Mouse (Mus musculus): ENCODE measurements around the gene Ryr2. TPM values are rescaled to one million over a fixed set of nuclear protein-coding genes. Genes with fewer than 3 reads are reported as not detected.
A peak's percentile ranks its signal among the peaks of the same experiment; 100 is the strongest.
"Not testable (repeated sequence)": the region's sequence is repeated elsewhere in the genome, so short reads cannot be mapped to it uniquely, and the experiment has no call there.

Gene Ryr2
- total RNA-seq, 2 experiments from 2014 or later: 7.9 to 13.5 TPM

DNA sequence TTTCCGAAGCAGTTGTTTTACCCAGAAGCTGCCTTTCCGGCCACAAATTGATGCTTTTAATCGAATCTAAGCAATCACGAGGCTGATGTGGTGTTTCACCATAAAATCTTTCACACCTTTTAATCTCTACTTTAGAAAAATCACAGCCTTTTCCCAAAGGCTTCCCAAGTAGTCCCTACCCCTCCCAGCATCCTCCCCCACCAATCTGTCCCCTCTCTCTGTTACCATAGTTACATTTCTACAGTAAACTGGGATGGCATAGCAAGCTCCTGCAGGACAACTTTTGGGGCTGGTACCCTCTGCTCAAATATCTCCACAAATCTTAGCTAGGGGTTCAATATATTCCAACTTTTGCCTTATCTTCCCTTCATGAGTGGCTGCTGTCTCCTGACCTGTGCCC is 342.8 kb downstream of the Ryr2 start:
- DNase-seq: no peak

DNA sequence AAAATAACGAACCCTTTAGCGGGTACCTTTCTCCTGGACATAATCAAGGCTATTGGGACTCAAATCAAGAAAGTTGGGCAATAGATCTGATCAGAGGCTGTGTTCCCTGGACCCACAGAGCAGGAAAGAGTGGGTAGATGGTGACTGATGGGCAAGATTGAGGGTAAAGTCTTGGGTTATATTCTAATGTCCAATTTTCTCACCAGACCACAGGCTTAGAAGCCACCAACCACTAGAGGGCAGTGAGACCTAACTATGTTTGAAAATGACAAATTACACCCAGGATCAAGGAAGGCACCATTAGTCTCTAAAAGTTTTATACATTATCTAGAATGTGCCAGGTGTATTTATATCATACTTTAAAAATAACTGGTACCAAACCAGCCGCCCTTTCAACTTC is 343.6 kb downstream of the Ryr2 start:
- DNase-seq: peak; percentile 54

- DNase-seq: no peak
These were observed 348.9 kb downstream of the Ryr2 start for GRCm38 (mm10) chr13:11757894-11758293.

GRCm38 (mm10) chr13:11745479-11745878 is 361.3 kb downstream of the Ryr2 start:
- no peak for DNase-seq

DNA sequence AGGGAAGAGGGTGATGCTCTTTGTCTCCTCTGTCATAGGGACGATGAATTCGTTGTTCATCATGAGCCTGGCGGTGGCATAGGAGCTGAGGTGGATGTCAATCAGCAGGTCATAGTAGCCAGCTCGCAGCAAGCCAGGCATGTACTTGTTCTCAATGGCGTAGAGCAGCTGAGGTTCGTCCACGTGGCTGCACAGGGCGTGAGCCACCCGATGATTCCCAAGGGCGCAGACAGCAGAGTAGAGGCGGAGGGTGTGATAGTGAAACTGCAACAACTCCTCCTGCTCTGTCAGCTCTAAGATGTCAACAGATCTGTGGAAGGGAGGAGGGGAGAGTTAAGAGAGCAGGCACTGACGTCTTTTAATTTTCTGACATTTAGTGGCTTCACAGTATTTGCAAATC is 368.5 kb downstream of the Ryr2 start:
- DNase-seq: no peak

GRCm38 (mm10) chr13:11716216-11716615 is 390.5 kb downstream of the Ryr2 start:
- DNase-seq: no peak

DNA sequence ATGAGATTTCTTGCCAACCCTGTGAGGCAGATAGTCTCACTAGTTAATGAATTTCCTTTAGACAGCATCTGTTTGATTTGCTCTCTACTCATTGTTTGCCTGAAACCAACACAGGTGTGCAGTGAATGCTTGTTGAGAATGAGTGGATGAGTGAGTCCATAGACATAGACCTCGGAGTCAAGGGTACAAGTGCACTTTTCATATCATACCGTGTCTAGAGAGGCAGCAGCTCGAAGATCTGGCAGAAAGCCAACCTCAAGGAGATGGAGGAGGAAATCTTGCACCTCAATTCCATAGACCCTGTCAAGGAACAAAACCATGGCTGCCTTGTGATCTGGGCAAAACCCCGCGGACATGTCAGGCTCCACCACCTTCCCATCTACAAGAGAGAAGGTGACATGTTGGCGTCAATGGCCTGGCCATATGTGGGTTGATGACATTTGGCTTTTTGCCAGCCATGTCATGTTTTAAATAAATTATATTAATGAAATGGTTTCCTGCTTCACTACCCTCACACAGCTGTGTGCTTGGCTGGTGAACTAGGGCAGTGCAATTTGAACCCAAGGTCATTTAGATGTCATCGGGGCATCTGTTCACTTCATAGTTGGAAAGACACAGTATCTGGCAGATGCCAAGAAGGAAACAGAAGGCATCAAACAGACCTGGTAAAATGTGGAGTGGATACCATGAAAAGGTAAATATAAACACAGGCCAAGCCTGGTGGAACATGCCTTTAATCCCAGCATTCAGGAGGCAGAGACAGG is 396.9 kb downstream of the Ryr2 start:
- DNase-seq: no peak

DNA sequence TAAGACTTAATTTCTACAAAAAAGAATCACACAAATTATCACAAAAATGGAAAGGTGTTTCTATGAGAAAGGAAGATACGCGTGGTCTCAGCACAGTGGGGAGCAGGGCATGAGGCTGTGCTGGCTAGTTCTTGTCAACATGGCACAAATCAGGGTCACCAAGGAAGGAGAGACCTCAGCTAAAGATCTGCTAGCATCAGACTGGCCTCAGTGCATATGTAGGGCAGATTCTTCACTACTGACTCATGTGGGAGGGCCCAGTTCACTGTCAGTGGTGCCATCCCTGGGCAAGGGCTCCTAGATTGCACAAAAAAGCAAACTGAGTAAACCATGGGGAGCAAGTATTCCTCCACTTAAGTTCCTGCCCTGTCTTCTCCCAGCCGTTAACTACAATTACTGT is 405.0 kb downstream of the Ryr2 start:
- DNase-seq: no peak

- DNase-seq: no peak
These were observed 410.2 kb downstream of the Ryr2 start for GRCm38 (mm10) chr13:11696496-11696895.

DNA sequence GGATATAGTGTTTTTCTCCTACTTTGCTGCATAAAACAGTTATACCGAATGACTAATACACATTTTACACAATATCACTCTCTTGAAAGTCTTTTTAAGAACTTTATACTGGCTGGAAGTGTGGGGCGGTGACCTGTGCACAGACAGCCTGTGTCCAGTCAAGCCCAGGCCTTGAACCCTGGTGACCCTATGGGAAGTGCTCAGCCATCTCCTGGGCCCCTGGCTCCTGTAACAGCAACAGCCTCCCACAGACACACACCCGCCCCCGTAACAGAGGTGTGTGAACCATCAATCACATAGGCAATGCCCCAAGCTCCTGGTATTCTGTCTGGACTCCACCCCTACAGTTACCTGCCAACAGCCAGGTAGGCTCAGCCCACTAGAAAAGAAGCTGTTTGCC is 424.9 kb downstream of the Ryr2 start:
- no peak for DNase-seq

GRCm38 (mm10) chr13:11662815-11663214 is 443.9 kb downstream of the Ryr2 start:
- DNase-seq: no peak

GRCm38 (mm10) chr13:11644846-11645245 is 461.9 kb downstream of the Ryr2 start:
- DNase-seq: no peak

- DNase-seq: no peak
These were observed 470.4 kb downstream of the Ryr2 start for GRCm38 (mm10) chr13:11636383-11636782.

DNA sequence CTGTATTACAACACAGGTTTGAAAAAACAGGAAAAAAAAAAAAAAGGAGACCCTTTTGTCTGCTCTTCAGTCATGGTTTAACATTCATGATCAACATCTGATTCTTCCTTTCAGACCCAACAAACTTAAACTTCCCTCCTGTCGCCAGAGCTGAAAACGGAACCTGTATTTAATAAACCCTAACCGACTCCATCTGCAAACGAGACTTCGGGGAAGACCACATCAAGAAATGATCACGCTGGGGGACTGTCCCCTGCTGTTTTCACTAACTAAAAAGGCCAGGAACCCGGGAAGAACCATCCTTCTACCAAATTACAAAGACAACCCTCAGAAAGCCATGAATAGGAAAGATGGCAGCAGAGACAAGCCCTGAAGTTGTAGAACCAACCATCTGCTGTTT is 482.2 kb downstream of the Ryr2 start:
- DNase-seq: no peak

- DNase-seq: no peak
These were observed 511.3 kb downstream of the Ryr2 start for GRCm38 (mm10) chr13:11595431-11595830.

DNA sequence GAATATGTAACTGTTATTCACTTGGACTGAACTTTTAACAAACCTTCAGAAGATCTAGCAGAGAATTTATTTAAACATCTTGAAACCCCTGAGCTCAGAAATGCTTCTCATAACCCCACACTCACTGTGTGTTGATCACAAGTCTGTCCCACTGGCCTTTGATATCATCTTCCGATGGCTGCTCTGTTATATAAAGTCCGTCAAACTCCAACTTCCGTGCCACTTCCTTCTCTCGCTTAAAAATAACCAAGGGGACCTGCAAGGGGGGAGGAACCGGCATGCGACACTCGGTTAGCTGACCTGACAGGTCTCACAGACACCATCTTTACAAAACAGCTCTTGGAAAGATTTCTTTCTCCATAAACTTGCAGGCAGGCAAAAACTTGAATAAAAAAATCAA is 521.5 kb downstream of the Ryr2 start:
- no peak for DNase-seq

GRCm38 (mm10) chr13:11572552-11572951 is 534.2 kb downstream of the Ryr2 start:
- DNase-seq: no peak

DNA sequence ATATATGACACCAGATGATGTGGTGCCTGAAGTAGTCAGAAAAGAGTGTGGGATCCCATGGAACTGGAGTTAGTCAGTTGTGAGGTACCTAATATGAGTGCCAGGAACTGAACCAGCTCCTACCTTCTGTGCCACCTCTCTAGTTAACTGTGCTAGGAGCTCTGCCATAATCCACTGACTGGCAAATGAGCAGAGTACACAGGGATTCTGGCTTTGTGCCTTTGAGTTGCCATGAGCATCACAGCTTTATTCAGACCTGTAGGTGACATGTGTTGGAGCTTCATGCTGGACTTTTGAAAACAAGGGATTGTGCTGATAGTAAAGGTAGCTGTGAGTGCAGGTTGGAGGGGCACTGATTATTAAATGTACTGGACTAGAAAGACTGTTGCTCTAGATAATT is 539.4 kb downstream of the Ryr2 start:
- DNase-seq: no peak

DNA sequence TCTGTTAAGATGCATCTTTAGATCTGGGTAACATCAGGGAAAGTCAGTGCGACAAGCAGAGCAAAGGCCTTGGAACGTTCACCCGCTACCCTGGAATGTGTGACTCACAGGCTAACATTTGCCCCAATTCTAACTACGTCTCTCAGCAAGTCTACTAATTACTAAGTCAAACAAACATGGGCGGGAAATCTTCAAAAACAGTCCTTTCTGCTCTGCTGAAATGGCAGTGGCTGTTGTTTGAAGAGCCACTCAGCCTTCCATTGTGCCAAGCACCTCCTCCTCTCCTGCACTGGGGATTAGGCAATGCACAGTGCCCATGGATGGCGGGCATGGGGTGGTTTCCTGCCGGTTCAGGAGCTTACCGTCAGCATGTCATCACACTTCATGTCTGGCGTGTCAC is 540.3 kb downstream of the Ryr2 start:
- peak; percentile 5 for DNase-seq

DNA sequence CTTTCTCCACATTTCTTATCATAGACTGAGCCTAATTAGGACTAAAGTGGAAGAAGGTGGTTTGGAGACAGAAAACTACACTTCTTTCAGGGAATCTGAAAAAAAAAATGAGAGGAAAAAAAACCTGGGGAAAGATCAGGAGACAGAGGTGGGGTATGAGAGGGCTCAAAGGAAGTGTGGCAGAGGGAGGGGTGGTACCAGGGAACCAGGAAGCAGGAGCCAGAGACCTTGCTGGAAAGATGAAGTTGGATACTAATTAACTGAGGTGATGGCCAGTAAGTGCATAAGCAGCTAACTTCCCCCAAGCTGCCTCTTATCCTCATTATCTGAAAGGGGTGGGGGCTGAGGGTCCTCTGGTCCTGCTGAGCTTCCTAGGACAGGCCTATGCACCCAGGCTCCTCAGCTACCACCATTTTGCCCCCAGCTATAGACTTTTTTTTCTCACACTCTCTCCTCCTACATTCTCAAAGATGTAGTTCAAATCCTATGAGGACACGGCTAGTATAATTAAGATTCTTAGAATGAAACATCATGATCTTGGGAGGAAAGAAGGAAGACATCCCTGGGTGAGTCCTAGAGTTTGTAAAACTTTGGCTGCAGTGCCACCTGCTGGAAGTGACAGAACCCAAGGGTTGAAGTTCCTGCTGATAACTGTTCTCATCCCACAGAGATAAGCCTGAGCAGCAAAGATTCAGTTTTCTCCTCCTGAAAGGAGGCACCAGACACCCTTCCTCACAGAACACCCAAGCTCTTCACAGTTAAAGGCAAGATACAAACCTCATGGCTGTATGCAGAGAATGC is 543.3 kb downstream of the Ryr2 start:
- peak; percentile 75 for DNase-seq

- no peak for DNase-seq
These were observed 557.1 kb downstream of the Ryr2 start for GRCm38 (mm10) chr13:11549644-11550043.

- DNase-seq: not testable (repeated sequence)
These were observed 557.6 kb downstream of the Ryr2 start for GRCm38 (mm10) chr13:11549136-11549535.

- DNase-seq: peak; percentile 31
These were observed 560.9 kb downstream of the Ryr2 start for GRCm38 (mm10) chr13:11545841-11546240.

GRCm38 (mm10) chr13:11542546-11542945 is 564.2 kb downstream of the Ryr2 start:
- no peak for DNase-seq

Measured in adrenal gland, postnatal 10 days (tissue).